Mouse (Mus musculus) Muller cell, postnatal 12 days (primary cell): Measurements from ENCODE around the gene Gna14.
A peak's percentile ranks its signal among the peaks of the same experiment; 100 is the strongest.

Experiments used
- DNase-seq: peaks from one replicate; pipeline ENCODE4 v3.0.0-alpha.2; 2015; ENCODE audit errors: inconsistent ontology term

Gna14 gene

GRCm38 (mm10) chr19:16456181-16456580, 20.6 kb downstream of the Gna14 start:
- DNase-seq, result no peak

- no peak for DNase-seq
These were observed 21.6 kb downstream of the Gna14 start for GRCm38 (mm10) chr19:16457127-16457526.

GRCm38 (mm10) chr19:16459317-16459716, 23.8 kb downstream of the Gna14 start:
- no peak for DNase-seq

- DNase-seq, result no peak
These were observed 24.7 kb downstream of the Gna14 start for GRCm38 (mm10) chr19:16460292-16460691.

GRCm38 (mm10) chr19:16460831-16461230, 25.3 kb downstream of the Gna14 start:
- DNase-seq, result no peak

GRCm38 (mm10) chr19:16462461-16462860, 26.9 kb downstream of the Gna14 start:
- DNase-seq, result no peak

GRCm38 (mm10) chr19:16464730-16465129, 29.2 kb downstream of the Gna14 start:
- DNase-seq, result no peak

- peak; percentile 78 for DNase-seq
These were observed 33.3 kb downstream of the Gna14 start for GRCm38 (mm10) chr19:16468756-16469374.

- DNase-seq, result no peak
These were observed 37.1 kb downstream of the Gna14 start for GRCm38 (mm10) chr19:16472655-16473054.

- DNase-seq, result no peak
These were observed 41.9 kb downstream of the Gna14 start for GRCm38 (mm10) chr19:16477314-16477946.

GRCm38 (mm10) chr19:16478186-16478607, 42.6 kb downstream of the Gna14 start:
- DNase-seq, result no peak

- DNase-seq, result no peak
These were observed 46.5 kb downstream of the Gna14 start for GRCm38 (mm10) chr19:16482047-16482446.

GRCm38 (mm10) chr19:16484237-16484636, 48.7 kb downstream of the Gna14 start:
- DNase-seq, result no peak

GRCm38 (mm10) chr19:16484671-16485070, 49.1 kb downstream of the Gna14 start:
- DNase-seq, result peak; percentile 48

GRCm38 (mm10) chr19:16490756-16491155, 55.2 kb downstream of the Gna14 start:
- DNase-seq, result no peak

GRCm38 (mm10) chr19:16491497-16491896, 55.9 kb downstream of the Gna14 start:
- peak; percentile 93 for DNase-seq

GRCm38 (mm10) chr19:16492453-16492852, 56.9 kb downstream of the Gna14 start:
- DNase-seq, result no peak

- no peak for DNase-seq
These were observed 59.4 kb downstream of the Gna14 start for GRCm38 (mm10) chr19:16494816-16495516.

- no peak for DNase-seq
These were observed 60.5 kb downstream of the Gna14 start for GRCm38 (mm10) chr19:16496016-16496415.

GRCm38 (mm10) chr19:16502054-16502453, 66.5 kb downstream of the Gna14 start:
- no peak for DNase-seq

- DNase-seq, result peak; percentile 44
These were observed 71.3 kb downstream of the Gna14 start for GRCm38 (mm10) chr19:16506711-16507364.

GRCm38 (mm10) chr19:16510343-16511080, 75.0 kb downstream of the Gna14 start:
- no peak for DNase-seq
